Mouse (Mus musculus) CH12.LX (cell line): ENCODE measurements around the gene Srrm4. TPM values are rescaled to one million over a fixed set of nuclear protein-coding genes. Genes with fewer than 3 reads are reported as not detected.

Experiments
- DNase-seq: peaks from one replicate; pipeline ENCODE4 v3.0.0-alpha.2; 2013; ENCODE audit errors: extremely low read depth
- H3K27ac ChIP-seq: 2 replicates; pipeline ENCODE4 v1.5.1; 2012; ENCODE audit warnings: low read depth, mild to moderate bottlenecking, control low read depth, moderate library complexity; ENCODE audit not compliant: insufficient read depth
- H3K27me3 ChIP-seq: replicated peaks from 2 replicates; pipeline ENCODE3; 2012; ENCODE audit warnings: inconsistent platforms
- H3K36me3 ChIP-seq, 2 experiments: replicated peaks in 1 of 2; 2 replicates each; pipeline versions ENCODE3 to v1.6.1; 2012; ENCODE audit warnings: inconsistent platforms in 1 of 2, low read length in 1 of 2, mild to moderate bottlenecking in 1 of 2, mixed read lengths in 1 of 2, moderate library complexity in 1 of 2; ENCODE audit not compliant: control insufficient read depth in 1 of 2, insufficient read depth in 1 of 2
- H3K4me1 ChIP-seq, 2 experiments: 2 replicates each; pipeline ENCODE4 v1.6.1; 2012; ENCODE audit warnings: inconsistent platforms in 1 of 2, moderate library complexity in 1 of 2; ENCODE audit not compliant: insufficient read depth in 2 of 2, control insufficient read depth in 1 of 2
- H3K4me2 ChIP-seq: 2 replicates; pipeline ENCODE4 v1.6.1; 2012; ENCODE audit warnings: low read depth, mild to moderate bottlenecking, control low read depth; ENCODE audit not compliant: poor library complexity, insufficient read depth, severe bottlenecking
- H3K4me3 ChIP-seq, 3 experiments: fragments of 150-350 bp in 1 of 3; sonication (generic) in 1 of 3; replicated peaks in 1 of 3; 2 replicates each; pipeline versions ENCODE3 to v1.5.1; 2011 to 2012; ENCODE audit warnings: low read depth in 2 of 3, low read length in 2 of 3, mild to moderate bottlenecking in 2 of 3, moderate library complexity in 2 of 3, control low read depth in 1 of 3, improper control_type of control experiment in 1 of 3, inconsistent platforms in 1 of 3, mixed read lengths in 1 of 3; ENCODE audit not compliant: poor library complexity in 1 of 3
- H3K79me2 ChIP-seq: replicated peaks from 2 replicates; pipeline ENCODE4 v1.6.1; 2012; ENCODE audit warnings: mild to moderate bottlenecking, moderate library complexity; ENCODE audit not compliant: control insufficient read depth, poor library complexity, insufficient read depth, severe bottlenecking; ENCODE audit errors: extremely low read depth
- H3K9ac ChIP-seq: 2 replicates; pipeline ENCODE4 v1.6.1; 2012; ENCODE audit warnings: low read depth, mild to moderate bottlenecking, control low read depth, moderate library complexity; ENCODE audit not compliant: insufficient read depth
- H3K9me3 ChIP-seq: replicated peaks from 2 replicates; pipeline ENCODE3; 2012; ENCODE audit warnings: low read length, inconsistent platforms, mixed read lengths
- CHD1 ChIP-seq: IDR thresholded peaks from 2 replicates; pipeline ENCODE4 v1.6.1; 2012; ENCODE audit warnings: low read depth, low read length, improper control_type of control experiment, inconsistent platforms
- ELF1 ChIP-seq: IDR thresholded peaks from 2 replicates; pipeline ENCODE4 v1.6.1; 2014; ENCODE audit warnings: low read depth, mild to moderate bottlenecking, inconsistent platforms, low read length, improper control_type of control experiment
- EP300 ChIP-seq: IDR thresholded peaks from 2 replicates; pipeline ENCODE4 v1.6.1; 2011; ENCODE audit warnings: low read length, improper control_type of control experiment
- GABPA ChIP-seq: IDR thresholded peaks from 2 replicates; pipeline ENCODE4 v1.6.1; 2012; ENCODE audit warnings: low read depth, low read length, improper control_type of control experiment, inconsistent platforms; ENCODE audit not compliant: insufficient replicate concordance
- HCFC1 ChIP-seq: IDR thresholded peaks from 2 replicates; pipeline ENCODE4 v1.6.1; 2012; ENCODE audit warnings: low read depth, mild to moderate bottlenecking, inconsistent platforms, low read length, improper control_type of control experiment
- JUND ChIP-seq: conservative IDR thresholded peaks from 2 replicates; pipeline ENCODE4 v1.6.1; 2011; ENCODE audit warnings: low read depth, low read length, improper control_type of control experiment
- KAT2A ChIP-seq: IDR thresholded peaks from 2 replicates; pipeline ENCODE4 v1.6.1; 2012; ENCODE audit warnings: low read length, improper control_type of control experiment, inconsistent platforms; ENCODE audit not compliant: insufficient replicate concordance
- MAFK ChIP-seq: IDR thresholded peaks from 2 replicates; pipeline ENCODE4 v1.6.1; 2011; ENCODE audit warnings: low read length, improper control_type of control experiment; ENCODE audit not compliant: insufficient replicate concordance
- MEF2A ChIP-seq: IDR thresholded peaks from 2 replicates; pipeline ENCODE4 v1.6.1; 2014; ENCODE audit warnings: low read depth, mild to moderate bottlenecking, inconsistent platforms, low read length, improper control_type of control experiment, borderline replicate concordance
- MYC ChIP-seq: IDR thresholded peaks from 2 replicates; pipeline ENCODE4 v1.6.1; 2011; ENCODE audit warnings: low read depth, mild to moderate bottlenecking, improper control_type of control experiment, low read length
- NELFE ChIP-seq: IDR thresholded peaks from 2 replicates; pipeline ENCODE4 v1.6.1; 2011; ENCODE audit warnings: low read depth, low read length, improper control_type of control experiment
- NRF1 ChIP-seq: IDR thresholded peaks from 2 replicates; pipeline ENCODE4 v1.6.1; 2014; ENCODE audit warnings: low read depth, mild to moderate bottlenecking, inconsistent platforms, low read length, improper control_type of control experiment, moderate library complexity
- PAX5 ChIP-seq: IDR thresholded peaks from 2 replicates; pipeline ENCODE4 v1.6.1; 2012; ENCODE audit warnings: low read length, inconsistent platforms, mixed read lengths
- SMC3 ChIP-seq: IDR thresholded peaks from 2 replicates; pipeline ENCODE4 v1.6.1; 2011; ENCODE audit warnings: low read depth, low read length, improper control_type of control experiment
- USF1 ChIP-seq: IDR thresholded peaks from 2 replicates; pipeline ENCODE4 v1.6.1; 2014; ENCODE audit warnings: low read depth, mild to moderate bottlenecking, inconsistent platforms, low read length, improper control_type of control experiment
- USF2 ChIP-seq: conservative IDR thresholded peaks from 2 replicates; pipeline ENCODE4 v1.6.1; 2011; ENCODE audit warnings: low read depth, low read length, improper control_type of control experiment
- ZMIZ1 ChIP-seq: IDR thresholded peaks from 2 replicates; pipeline ENCODE4 v1.6.1; 2012; ENCODE audit warnings: low read depth, mild to moderate bottlenecking, inconsistent platforms, low read length, improper control_type of control experiment
- dilution Hi-C: fragments of 300-500 bp; cut with MboI; formaldehyde crosslinking; loops from 2 replicates; pipeline ENCODE4 v1.14.3; 2020; ENCODE audit warnings: low sequenced_read_pairs; ENCODE audit not compliant: extremely low pct_unique_long_range_greater_than_20kb, extremely low pct_ligation_motif_present
- in situ Hi-C: fragments of 300-500 bp; cut with MboI; formaldehyde crosslinking; loops from 3 replicates; pipeline ENCODE4 v1.14.3; 2019; ENCODE audit warnings: low sequenced_read_pairs, low pct_ligation_motif_present, low pct_unique_long_range_greater_than_20kb, mixed read lengths
- polyA plus RNA-seq: library from polyadenylated mRNA; unstranded; fragments of >175 nt; gene quantifications from 2 replicates; pipeline ENCODE4 v1.2.1, GENCODE M21; 2012; ENCODE audit warnings: low read depth; ENCODE audit not compliant: insufficient read length
- total RNA-seq, 2 experiments: library from RNA; depleted of rRNA; stranded (reverse); fragments of 300-350 nt in 1 of 2; fragments of >200 nt in 1 of 2; gene quantifications; 2 replicates each; pipeline ENCODE4 v1.2.3; 2012 to 2014

Srrm4 gene
- total and polyA plus RNA-seq, 3 experiments, result not detected

DNA sequence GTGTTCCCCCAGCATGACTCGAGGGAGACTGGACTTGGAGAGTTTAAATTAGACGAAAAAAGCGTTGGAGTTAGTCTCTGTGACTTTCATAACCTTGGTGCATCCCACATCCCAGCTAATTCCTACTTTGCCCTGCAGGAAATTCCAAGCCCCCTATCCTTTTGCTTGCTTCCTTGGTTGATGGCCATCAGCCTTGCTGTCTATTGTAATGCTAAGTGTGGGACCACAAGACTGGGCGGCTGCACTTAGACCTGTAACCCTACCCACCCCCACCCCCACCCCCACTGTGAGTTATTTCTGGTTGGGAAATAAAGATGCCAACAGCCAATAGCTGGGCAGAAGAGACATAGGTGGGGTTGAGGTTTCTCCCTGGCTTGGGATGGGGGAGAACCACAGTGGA lies 153.3 kb downstream of the Srrm4 start:
- no peak for DNase-seq
- in situ Hi-C loops (no loop called here), dilution Hi-C loops (no loop called here)
- peaks cover 85% of the 10 kb centered on the region for H3K9me3 ChIP-seq
- no peak overlapping the region for H3K4me3 ChIP-seq
- no peaks in the 10 kb centered on the region for H3K79me2 ChIP-seq
- no peaks in the 10 kb centered on the region for H3K36me3 ChIP-seq
- no peak for TF ChIP-seq MYC
- TF ChIP-seq NRF1, result no peak
- no peak for TF ChIP-seq NELFE
- no peak for TF ChIP-seq USF1
- no peak for TF ChIP-seq MAFK
- no peak for TF ChIP-seq EP300
- TF ChIP-seq CHD1, result no peak
- H3K4me2 ChIP-seq, result no peak overlapping the region
- H3K9ac ChIP-seq, result no peak overlapping the region
- H3K4me1 ChIP-seq, result no peaks in the 10 kb centered on the region
- no peaks in the 10 kb centered on the region for H3K27me3 ChIP-seq
- no peak overlapping the region for H3K27ac ChIP-seq

DNA sequence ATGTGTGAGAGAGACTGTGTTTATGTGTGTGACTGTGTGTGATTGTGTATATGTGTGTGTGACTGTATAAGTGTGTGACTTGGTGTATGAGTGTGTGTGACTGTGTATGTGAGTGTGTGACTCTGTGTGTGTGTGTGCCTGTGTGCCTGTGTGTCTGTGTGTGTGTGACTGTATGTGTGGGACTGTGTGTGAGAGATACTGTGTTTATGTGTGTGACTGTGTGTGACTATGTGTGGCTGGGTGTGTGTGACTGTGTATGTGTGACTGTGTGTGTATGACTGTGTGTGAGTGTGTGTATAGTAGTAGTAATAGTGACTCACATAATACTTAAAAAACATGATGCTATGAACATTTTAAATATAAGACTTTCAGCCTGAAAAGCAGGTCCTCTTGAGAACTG lies 155.5 kb downstream of the Srrm4 start:
- Histone ChIP-seq H3K4me2 (no peak overlapping the region), H3K9me3 (peaks cover 81% of the 10 kb centered on the region), H3K4me1 (no peaks in the 10 kb centered on the region)

GRCm38 (mm10) chr5:116434976-116435850 lies 156.4 kb downstream of the Srrm4 start:
- Histone ChIP-seq H3K27me3 (no peaks in the 10 kb centered on the region), H3K79me2 (no peaks in the 10 kb centered on the region), H3K9ac (no peak overlapping the region), H3K4me1 (no peaks in the 10 kb centered on the region), H3K4me3 (no peak overlapping the region), H3K36me3 (no peaks in the 10 kb centered on the region), H3K9me3 (peaks cover 82% of the 10 kb centered on the region), H3K4me2 (no peak overlapping the region), H3K27ac (no peak overlapping the region)
- no peak for TF ChIP-seq MEF2A
- dilution Hi-C loops (no loop called here), in situ Hi-C loops (no loop called here)
- DNase-seq, result no peak

More for the DNA sequence above, 155.5 kb downstream of the Srrm4 start:
- in situ Hi-C loops (no loop called here), dilution Hi-C loops (no loop called here)
- Histone ChIP-seq H3K27me3 (no peaks in the 10 kb centered on the region), H3K36me3 (no peaks in the 10 kb centered on the region), H3K27ac (no peak overlapping the region), H3K4me3 (no peak overlapping the region), H3K79me2 (no peaks in the 10 kb centered on the region), H3K9ac (no peak overlapping the region)
- TF ChIP-seq EP300 (no peak), SMC3 (no peak), ZMIZ1 (no peak), USF2 (no peak), HCFC1 (no peak), GABPA (no peak), CHD1 (no peak), MAFK (no peak), PAX5 (no peak), ELF1 (no peak), JUND (no peak), KAT2A (no peak), MEF2A (no peak)
- no peak for DNase-seq
